Mouse (Mus musculus): Measurements from ENCODE around the gene Gpr132.
"Not testable (repeated sequence)": the region's sequence is repeated elsewhere in the genome, so short reads cannot be mapped to it uniquely, and the experiment has no call there.

The Gpr132 gene

DNA sequence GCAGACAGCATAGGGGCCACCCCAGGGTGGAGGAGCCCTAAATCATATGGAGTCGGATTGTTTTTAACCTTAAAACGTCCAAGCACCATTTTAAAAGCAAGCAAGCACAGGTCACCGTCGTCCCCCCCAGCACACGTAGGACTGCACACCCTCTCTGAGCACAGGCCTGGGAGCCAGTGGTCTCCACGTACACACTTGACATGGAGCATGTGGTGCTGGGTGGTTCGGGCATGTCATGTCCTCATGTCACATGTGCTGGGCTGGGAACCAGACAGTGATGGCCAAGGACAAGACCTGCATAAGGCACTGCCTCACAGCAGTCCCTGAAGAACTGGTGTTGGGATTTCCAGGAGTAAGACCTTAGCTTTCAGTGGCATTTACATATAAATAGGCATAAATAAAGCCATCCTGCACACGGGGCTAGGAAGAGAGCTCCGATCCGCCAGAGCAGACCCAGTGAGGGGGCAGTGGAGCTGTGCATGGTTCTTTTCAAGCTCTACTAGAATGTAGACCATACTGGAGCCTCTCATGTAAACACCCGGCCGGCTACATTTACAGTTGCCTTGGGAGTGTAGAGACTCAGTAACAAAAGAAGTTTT, 47.5 kb downstream of the Gpr132 start:
- DNase-seq (ENCODE audit: low spot score in 2 of 2), result no peak

DNA sequence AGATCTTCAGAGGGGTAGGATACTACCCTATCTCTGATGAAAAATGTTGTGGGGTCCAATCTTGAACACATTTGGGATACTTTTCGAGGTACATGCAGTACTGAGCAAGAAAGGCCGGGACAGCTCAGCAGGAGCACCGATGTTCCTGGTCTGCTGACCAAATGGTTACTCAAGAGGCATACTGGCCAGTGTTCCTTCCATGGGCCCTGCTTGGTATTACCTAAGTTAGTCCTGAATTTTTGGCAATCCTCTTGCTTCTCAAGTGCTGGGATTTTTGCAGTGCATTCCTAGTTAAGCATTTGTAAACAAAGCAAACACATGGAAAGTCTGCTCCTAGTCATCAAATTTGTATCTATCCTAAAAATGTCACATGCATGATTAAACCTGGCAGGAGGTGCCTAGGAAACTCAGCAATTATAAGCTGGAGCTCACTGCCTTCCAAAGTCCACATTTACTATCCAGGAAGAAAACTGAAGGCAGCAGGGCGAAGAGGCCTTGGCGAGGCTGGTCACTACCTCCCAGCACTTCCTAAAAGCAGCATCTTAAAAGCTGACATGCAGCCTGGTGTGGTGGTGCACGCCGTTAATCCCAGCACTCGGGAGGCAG, 48.9 kb downstream of the Gpr132 start:
- DNase-seq (ENCODE audit: low spot score in 2 of 2), result no peak

GRCm38 (mm10) chr12:112816866-112817265, 51.2 kb downstream of the Gpr132 start:
- DNase-seq (ENCODE audit: low spot score in 2 of 2), result not testable (repeated sequence)

DNA sequence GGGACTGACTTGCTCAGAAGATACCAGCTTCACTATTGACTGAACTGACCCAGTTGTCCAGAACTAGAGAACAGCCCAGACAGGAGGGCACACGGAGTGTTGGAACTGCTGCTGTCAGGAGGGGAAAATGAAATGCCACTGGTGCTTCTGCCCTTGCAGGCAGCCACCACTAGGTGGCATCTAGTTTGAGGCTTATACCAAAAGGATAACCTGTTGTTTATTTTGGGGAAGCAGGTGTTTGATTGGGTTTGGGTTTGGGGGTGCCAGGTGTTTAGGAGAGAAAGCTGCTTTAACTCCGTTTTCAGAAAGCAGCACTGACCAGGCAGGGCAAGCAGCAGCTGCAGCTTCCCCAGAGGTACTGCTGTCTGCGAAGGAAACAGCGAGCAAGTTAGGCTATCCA, 51.7 kb downstream of the Gpr132 start:
- DNase-seq (ENCODE audit: low spot score in 2 of 2), result peak in 1 of 2 experiments; percentile 66

DNA sequence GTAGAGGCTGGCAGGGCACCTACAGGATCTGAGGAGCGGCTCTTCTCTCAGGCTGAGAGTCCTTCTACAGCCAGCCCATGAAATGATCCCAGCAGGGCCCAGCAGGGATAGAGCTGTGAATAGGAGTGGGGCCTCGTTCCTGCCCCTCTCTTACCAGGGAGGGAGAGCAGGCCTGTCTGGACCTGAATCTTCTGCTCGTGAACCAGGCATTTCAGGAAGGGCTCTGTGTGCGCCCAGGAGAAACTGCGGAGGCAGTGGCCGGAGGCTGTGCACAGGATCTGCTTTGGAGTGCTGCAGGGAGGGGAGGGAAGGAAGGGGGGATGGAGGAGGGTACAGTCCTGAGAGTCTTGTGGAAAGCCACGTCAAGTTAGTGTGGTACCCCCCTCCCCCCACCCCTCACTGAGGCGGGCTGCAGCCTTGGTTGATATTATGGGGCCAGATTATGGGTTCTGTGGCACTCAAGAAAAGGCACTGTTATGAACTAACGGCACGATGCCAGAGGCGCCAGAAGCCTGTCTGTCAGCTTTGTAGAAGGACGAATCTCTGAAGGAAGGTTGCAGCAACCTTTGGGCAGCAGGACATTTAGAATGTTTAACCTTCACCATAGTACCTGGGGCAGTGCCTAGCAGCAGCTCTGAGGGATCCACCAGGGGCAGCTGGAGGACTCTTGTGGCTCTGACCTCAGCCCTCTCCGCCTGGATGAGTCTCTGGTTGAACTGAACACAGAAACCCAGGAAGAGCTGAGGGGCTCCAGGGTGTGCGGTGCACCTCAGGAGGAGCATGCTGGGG, 53.2 kb downstream of the Gpr132 start:
- DNase-seq (ENCODE audit: low spot score in 2 of 2), result no peak

DNA sequence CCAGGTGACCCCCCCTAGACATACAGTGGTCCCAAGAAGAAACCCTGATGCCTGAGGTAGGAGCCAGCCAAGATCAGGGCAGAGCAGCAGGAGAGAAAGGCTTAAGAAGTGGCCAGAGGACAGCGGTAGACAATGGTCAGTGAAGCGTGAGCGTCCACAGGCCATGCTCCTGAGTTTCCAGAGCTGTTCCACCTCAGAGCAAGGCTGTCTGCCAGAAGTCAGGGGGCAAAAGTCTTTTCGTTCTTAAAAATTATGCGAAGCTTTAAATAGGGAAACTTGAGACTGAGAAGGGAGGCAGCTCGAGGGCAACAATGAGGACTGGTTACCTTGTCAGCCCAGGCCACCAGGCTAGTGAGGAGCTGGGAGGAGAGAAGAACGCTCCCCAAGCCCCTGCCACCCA, 54.7 kb downstream of the Gpr132 start:
- no peak for DNase-seq (ENCODE audit: low spot score in 2 of 2)

GRCm38 (mm10) chr12:112810092-112810885, 57.7 kb downstream of the Gpr132 start:
- no peak for DNase-seq (ENCODE audit: low spot score in 2 of 2)

GRCm38 (mm10) chr12:112809641-112810040, 58.4 kb downstream of the Gpr132 start:
- DNase-seq (ENCODE audit: low spot score in 2 of 2), result no peak

DNA sequence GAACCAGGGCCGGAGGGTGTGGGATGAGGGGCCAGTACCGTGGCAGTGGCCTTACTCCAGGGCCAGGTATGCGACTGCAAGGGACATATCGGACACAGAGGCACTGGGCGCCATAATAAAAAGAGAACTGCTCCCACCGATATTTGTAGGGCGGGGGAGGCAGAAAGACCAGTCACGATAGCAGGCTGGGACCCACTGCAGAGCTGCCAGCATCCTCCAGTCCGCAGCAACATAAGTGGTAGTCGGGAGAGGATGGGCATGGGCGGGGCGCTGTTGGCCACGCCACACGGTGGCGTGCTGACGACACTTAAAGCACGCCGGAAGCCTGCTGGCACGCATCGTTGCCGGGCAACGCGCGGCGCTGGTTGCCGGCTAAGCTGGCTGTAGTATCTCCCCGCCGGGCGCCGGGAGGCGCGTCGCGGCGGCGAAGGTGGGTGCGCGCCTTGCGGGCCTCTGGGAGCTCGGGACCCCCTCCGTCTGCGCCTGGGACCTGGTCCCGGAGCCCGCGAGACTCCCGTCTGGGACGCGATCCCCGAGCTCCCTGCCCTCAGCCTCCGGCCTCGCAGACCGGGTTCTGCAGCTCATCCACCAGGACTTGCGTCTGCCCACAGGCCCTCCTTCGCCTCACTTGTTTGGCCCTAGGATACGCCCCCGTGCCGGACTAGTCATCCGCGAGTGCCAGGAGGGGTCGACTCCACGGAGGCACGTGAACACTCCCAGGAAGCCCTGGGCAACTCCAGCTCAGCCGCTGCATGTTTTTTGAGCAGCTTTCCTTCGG, 59.3 kb downstream of the Gpr132 start, which contains the start of gene Clba1:
Gene Clba1, plus strand, starts transcription at position 351 of the 778 bp plus-strand sequence.
- peak; percentile 85 to 93 for DNase-seq (ENCODE audit: low spot score in 2 of 2)

DNA sequence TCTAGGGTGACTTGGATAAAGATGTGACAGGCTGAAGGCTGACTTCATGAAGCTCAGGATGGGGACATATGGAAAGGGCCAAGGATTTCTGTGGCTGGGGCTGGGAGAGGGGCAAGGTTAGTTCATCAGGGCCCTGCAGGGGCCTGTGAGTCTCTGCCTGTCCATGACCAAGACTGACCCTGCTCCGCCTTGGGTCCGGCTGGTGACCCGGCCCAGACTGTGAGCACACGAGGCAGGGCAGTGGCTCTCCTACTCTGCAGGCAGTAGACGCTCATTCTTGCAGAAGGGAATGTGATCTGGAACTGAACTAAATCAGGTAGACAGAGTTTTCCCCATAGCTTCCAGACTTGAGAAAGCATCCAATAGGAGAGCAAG, 59.8 kb downstream of the Gpr132 start:
- no peak for DNase-seq (ENCODE audit: low spot score in 2 of 2)

DNA sequence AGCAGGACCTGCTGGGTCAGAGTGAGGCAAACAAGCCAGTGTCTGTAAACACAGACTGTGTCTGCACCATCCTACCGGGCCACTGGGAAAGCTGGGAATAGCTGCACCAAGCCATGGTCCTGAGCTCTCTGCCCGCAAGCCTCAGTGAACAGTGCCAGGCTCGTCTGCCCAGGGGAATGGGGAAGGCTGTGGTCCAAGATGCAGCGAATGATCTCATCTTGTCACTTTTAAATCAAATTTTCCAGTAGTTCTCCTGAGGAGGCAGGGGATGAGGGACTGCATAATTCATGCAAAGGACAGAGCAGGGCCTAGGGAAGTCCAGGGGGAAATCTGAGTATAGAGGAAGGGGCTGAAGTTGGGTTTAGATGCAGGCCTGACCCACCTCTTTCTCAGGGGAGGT, 60.2 kb downstream of the Gpr132 start:
- DNase-seq (ENCODE audit: low spot score in 2 of 2), result no peak

DNA sequence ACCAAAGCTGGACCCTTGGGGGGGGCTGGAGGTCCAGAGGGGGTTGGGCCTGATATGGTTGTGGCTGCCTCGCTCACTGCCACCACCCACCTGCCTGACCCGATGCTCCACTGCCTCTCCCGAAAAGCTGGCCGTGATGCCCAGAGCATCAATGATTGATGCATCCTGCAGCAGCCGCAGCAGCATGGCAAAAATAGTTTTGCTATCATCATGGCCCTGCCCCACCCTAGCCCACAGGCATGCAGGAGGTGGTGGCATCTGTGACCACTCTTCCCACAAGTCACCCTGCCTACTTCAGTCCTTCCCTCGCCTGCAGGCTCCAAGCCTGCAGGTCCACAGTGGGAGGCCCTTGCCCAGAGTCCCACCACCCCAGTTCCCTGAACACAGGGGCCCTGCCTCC, 62.0 kb downstream of the Gpr132 start:
- no peak for DNase-seq (ENCODE audit: low spot score in 2 of 2)

- DNase-seq (ENCODE audit: low spot score in 2 of 2), result no peak
Measured at GRCm38 (mm10) chr12:112804046-112804445, 64.0 kb downstream of the Gpr132 start.

- DNase-seq (ENCODE audit: low spot score in 2 of 2), result no peak
Measured at GRCm38 (mm10) chr12:112802917-112803316, 65.1 kb downstream of the Gpr132 start.

DNA sequence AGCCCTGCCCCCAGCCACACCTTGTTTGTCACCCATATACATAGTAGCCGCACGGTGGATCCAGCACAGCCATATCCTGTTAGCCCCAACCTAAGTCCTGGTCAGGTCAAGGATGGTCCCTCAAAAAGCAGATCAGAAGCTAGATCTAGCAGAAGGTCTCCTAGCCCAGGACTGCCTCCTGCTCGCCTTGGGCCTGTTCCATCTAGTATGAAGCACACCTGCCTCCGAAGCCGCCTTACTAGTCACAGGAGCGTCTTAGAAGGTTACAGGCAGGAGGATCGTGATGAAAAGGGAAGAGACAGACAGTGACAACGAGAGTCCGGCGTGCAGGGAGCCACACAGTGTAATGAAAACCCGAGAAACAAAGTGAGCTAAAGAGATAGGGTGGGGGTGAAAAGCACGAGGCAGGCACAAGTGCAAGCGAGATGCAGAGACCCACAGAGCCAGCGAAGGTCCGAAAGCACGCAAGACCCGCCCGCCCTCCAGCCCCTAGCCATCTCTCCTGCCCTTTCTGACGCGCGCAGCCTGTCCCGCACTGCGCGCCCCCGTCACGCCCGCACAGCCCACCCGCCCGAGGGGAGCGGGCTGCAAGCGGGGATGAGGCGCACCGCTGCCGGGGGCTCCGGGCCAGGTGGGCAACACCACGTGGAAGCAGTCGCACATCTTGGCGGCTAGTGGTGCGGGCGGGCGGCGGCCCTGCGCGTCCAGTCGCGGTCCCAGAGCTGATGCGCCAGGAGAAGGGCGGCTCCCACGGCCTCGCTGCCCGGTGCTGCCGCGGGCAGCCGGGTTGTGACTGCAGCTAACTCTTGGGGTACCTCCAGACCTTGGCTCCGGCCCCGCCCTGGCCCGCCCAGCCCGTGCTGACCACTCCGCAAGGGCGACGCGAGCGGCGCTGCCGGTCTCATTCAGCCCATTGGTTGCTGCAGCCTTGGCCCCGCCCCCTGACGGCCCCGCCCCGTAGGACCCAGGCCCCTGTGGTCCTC, 65.9 kb downstream of the Gpr132 start, which contains the start of gene Ahnak2:
Gene Ahnak2, minus strand, starts transcription at position 794 of the 983 bp plus-strand sequence.
- DNase-seq (ENCODE audit: low spot score in 2 of 2), result no peak
